In genomic region chr2:32834496-32834895, GRCm38 (mm10) we compare ENCODE assay signal across 9 mouse cellular contexts. TPM values are rescaled to one million over a fixed set of nuclear protein-coding genes. Genes with fewer than 3 reads are reported as not detected.
DNase-seq lines count a peak whose midpoint lies in the region; ATAC-seq and TF ChIP-seq lines count a peak whose summit lies in the region.
"Had no signal": no experiment of that assay in that cellular context is flagged by ENCODE, and none has a peak within 500 bp of the region (broad histone marks: within the 10 kb centered on the region; RNA-seq: fewer than 3 reads in every experiment).

No protein-coding gene starts in this region.

- H3K27me3 ChIP-seq in hindbrain, embryonic 12.5 days: no peaks in the 10 kb centered on the region
- H3K27me3 ChIP-seq in liver, embryonic 11.5 days (replicated peaks; ENCODE audit: control insufficient read depth, insufficient read depth, low read length): no peaks in the 10 kb centered on the region
- no peaks in the 10 kb centered on the region for H3K27me3 ChIP-seq in midbrain, postnatal 0 days (ENCODE audit: insufficient read depth, low read length)

- no peaks in the 10 kb centered on the region for H3K9me3 ChIP-seq in hindbrain, embryonic 12.5 days (replicated peaks)
- H3K9me3 ChIP-seq in liver, embryonic 11.5 days (ENCODE audit: control insufficient read depth, low read length): no peaks in the 10 kb centered on the region
- no peaks in the 10 kb centered on the region for H3K9me3 ChIP-seq in midbrain, postnatal 0 days (ENCODE audit: low read length)

- H3K9ac ChIP-seq in hindbrain, embryonic 12.5 days: no peak overlapping the region
- H3K9ac ChIP-seq in liver, embryonic 11.5 days (ENCODE audit: low read depth, low read length): no peak overlapping the region
- H3K9ac ChIP-seq in midbrain, postnatal 0 days (replicated peaks; ENCODE audit: low read length, poor library complexity, severe bottlenecking): no peak overlapping the region
- H3K9ac ChIP-seq: liver, embryonic 14.5 days had no signal

- H3K4me2 ChIP-seq in hindbrain, embryonic 12.5 days (replicated peaks): no peak overlapping the region
- 0 out of 2 replicates have a peak overlapping the region, but pooled peaks have one; percentile 4 for H3K4me2 ChIP-seq in liver, embryonic 11.5 days
- no peak overlapping the region for H3K4me2 ChIP-seq in midbrain, postnatal 0 days (ENCODE audit: low read depth, low read length, poor library complexity, severe bottlenecking)

- no peak for DNase-seq in left cerebral cortex, adult 2 months (ENCODE audit: extremely low spot score in 1 of 2, low spot score in 2 of 2)
- no peak for DNase-seq in left cerebral cortex, postnatal 14 days (ENCODE audit: low spot score in 2 of 2)
- no peak for DNase-seq in liver, embryonic 11.5 days (ENCODE audit: low spot score)
- peak; percentile 23 for DNase-seq in thymus, postnatal 0 days (ENCODE audit: low spot score)
- DNase-seq in layer of hippocampus, adult 9-10 months (ENCODE audit: low spot score): no peak
- no peak for DNase-seq in midbrain, postnatal 0 days (ENCODE audit: low spot score)

- H3K36me3 ChIP-seq in hindbrain, embryonic 12.5 days: no peaks in the 10 kb centered on the region
- H3K36me3 ChIP-seq in liver, embryonic 11.5 days (ENCODE audit: control insufficient read depth, insufficient read depth, low read length): no peaks in the 10 kb centered on the region
- H3K36me3 ChIP-seq in midbrain, postnatal 0 days (ENCODE audit: insufficient read depth, low read length): 0 out of 2 replicates have a peak, but pooled peaks cover under 1% of the 10 kb centered on the region

- peak overlapping the region; percentile 73 for H3K27ac ChIP-seq in left cerebral cortex, adult 2 months
- peak overlapping the region; percentile 39 for H3K27ac ChIP-seq in brown adipose tissue, adult 24 weeks (replicated peaks; ENCODE audit: low read depth, low read length)
- 0 out of 2 replicates have a peak overlapping the region, but pooled peaks have one; percentile 7 for H3K27ac ChIP-seq in hindbrain, embryonic 12.5 days
- H3K27ac ChIP-seq in liver, embryonic 11.5 days (ENCODE audit: low read depth, low read length): peak overlapping the region; percentile 53
- no peak overlapping the region for H3K27ac ChIP-seq in midbrain, postnatal 0 days (ENCODE audit: low read depth, low read length)
- H3K27ac ChIP-seq: liver, embryonic 14.5 days had no signal

- TF ChIP-seq CTCF in left cerebral cortex, adult 2 months (IDR thresholded peaks at IDR 0.05): no peak
- TF ChIP-seq CTCF in midbrain, postnatal 0 days (IDR thresholded peaks at IDR 0.05): no peak

- intact Hi-C loops in left cerebral cortex, adult 2 months (cut with DNase I): no loop called here
- intact Hi-C loops in left cerebral cortex, postnatal 14 days (cut with DNase I): no loop called here

- no peak overlapping the region for H3K4me3 ChIP-seq in left cerebral cortex, adult 2 months
- peak overlapping the region; percentile 8; the same call in 1 of the 2 replicates for H3K4me3 ChIP-seq in brown adipose tissue, adult 24 weeks (ENCODE audit: insufficient read depth, low read depth, low read length)
- no peak overlapping the region for H3K4me3 ChIP-seq in hindbrain, embryonic 12.5 days
- no peak overlapping the region for H3K4me3 ChIP-seq in liver, embryonic 11.5 days (ENCODE audit: low read depth, low read length)
- H3K4me3 ChIP-seq in midbrain, postnatal 0 days (ENCODE audit: low read depth, low read length): no peak overlapping the region

- peaks cover 10% of the 10 kb centered on the region for H3K4me1 ChIP-seq in brown adipose tissue, adult 24 weeks (ENCODE audit: control insufficient read depth, insufficient read depth, insufficient read length, low read length)
- peaks cover 12% of the 10 kb centered on the region for H3K4me1 ChIP-seq in hindbrain, embryonic 12.5 days
- peaks cover 9% of the 10 kb centered on the region for H3K4me1 ChIP-seq in liver, embryonic 11.5 days (replicated peaks; ENCODE audit: control insufficient read depth, insufficient read depth, low read length)
- no peaks in the 10 kb centered on the region for H3K4me1 ChIP-seq in midbrain, postnatal 0 days (ENCODE audit: insufficient read depth, low read length)

- 59% methylated on average over 7 of the region's 7 CpGs for WGBS in hindbrain, embryonic 12.5 days
- WGBS in liver, embryonic 11.5 days: 35% methylated on average over 7 of the region's 7 CpGs
- 69% methylated on average over 7 of the region's 7 CpGs for WGBS in midbrain, postnatal 0 days

- ATAC-seq in hindbrain, embryonic 12.5 days (ENCODE audit: low FRiP score): no peak
- ATAC-seq in liver, embryonic 11.5 days (replicated peaks; ENCODE audit: low FRiP score): no peak
- no peak for ATAC-seq in midbrain, postnatal 0 days (ENCODE audit: low FRiP score)

RNA-seq across cellular contexts. Expression of gene Stxbp1, which starts 12.5 kb away (rescaled TPM):
- total RNA-seq in left cerebral cortex, adult 2 months (2021): 100 to 1,000 TPM; 947 to 984 TPM
- 1,000 to 10,000 TPM; 1,032 to 1,038 TPM for total RNA-seq in left cerebral cortex, postnatal 14 days (2021)
- polyA plus RNA-seq in brown adipose tissue, adult 24 weeks (2012; ENCODE audit: insufficient read depth, insufficient read length, missing spikeins): 2.8 and 4.0 TPM in 2 replicates
- polyA plus RNA-seq in hindbrain, embryonic 12.5 days (2016; fragmentation: Nextera tagmentation; extraction: Ambion mirVana): 102 and 105 TPM in 2 replicates
- 11.8 and 12.0 TPM in 2 replicates for polyA plus RNA-seq in liver, embryonic 11.5 days (2014; fragmentation: Nextera tagmentation; extraction: Ambion mirVana)
- 6.0 and 7.0 TPM in 2 replicates for polyA plus RNA-seq in thymus, postnatal 0 days (2015; fragmentation: Nextera tagmentation; extraction: Ambion mirVana)
- 185 and 264 TPM in 2 replicates for total RNA-seq in midbrain, postnatal 0 days (2014; rRNA removed)
- 424 and 430 TPM in 2 replicates for polyA plus RNA-seq in midbrain, postnatal 0 days (2015; fragmentation: Nextera tagmentation; extraction: Ambion mirVana)

RNA-seq across cellular contexts. Expression of gene Fam129b, which starts 41.4 kb away (rescaled TPM):
- total RNA-seq in left cerebral cortex, adult 2 months (2021): 10 to 100 TPM; 24.4 to 31.4 TPM
- 10 to 100 TPM; 20.0 to 21.0 TPM for total RNA-seq in left cerebral cortex, postnatal 14 days (2021)
- 4.9 and 5.9 TPM in 2 replicates for polyA plus RNA-seq in brown adipose tissue, adult 24 weeks (2012; ENCODE audit: insufficient read depth, insufficient read length, missing spikeins)
- 42.2 and 43.8 TPM in 2 replicates for polyA plus RNA-seq in hindbrain, embryonic 12.5 days (2016; fragmentation: Nextera tagmentation; extraction: Ambion mirVana)
- 11.1 and 11.9 TPM in 2 replicates for polyA plus RNA-seq in liver, embryonic 11.5 days (2014; fragmentation: Nextera tagmentation; extraction: Ambion mirVana)
- polyA plus RNA-seq in thymus, postnatal 0 days (2015; fragmentation: Nextera tagmentation; extraction: Ambion mirVana): 10.9 and 12.4 TPM in 2 replicates
- total RNA-seq in midbrain, postnatal 0 days (2014; rRNA removed): 39.5 and 40.9 TPM in 2 replicates
- polyA plus RNA-seq in midbrain, postnatal 0 days (2015; fragmentation: Nextera tagmentation; extraction: Ambion mirVana): 17.7 and 18.1 TPM in 2 replicates

RNA-seq across cellular contexts. Expression of gene Cfap157, which starts 50.3 kb away (rescaled TPM):
- under 1 TPM; 0.20 to 0.61 TPM for total RNA-seq in left cerebral cortex, adult 2 months (2021)
- under 1 TPM in 1 of 2 experiments, not detected in 1; 0.33 TPM for total RNA-seq in left cerebral cortex, postnatal 14 days (2021)
- not detected in 2 replicates for polyA plus RNA-seq in brown adipose tissue, adult 24 weeks (2012; ENCODE audit: insufficient read depth, insufficient read length, missing spikeins)
- 0.85 and 1.5 TPM in 2 replicates for polyA plus RNA-seq in hindbrain, embryonic 12.5 days (2016; fragmentation: Nextera tagmentation; extraction: Ambion mirVana)
- 0.30 and 0.79 TPM in 2 replicates for polyA plus RNA-seq in liver, embryonic 11.5 days (2014; fragmentation: Nextera tagmentation; extraction: Ambion mirVana)
- polyA plus RNA-seq in thymus, postnatal 0 days (2015; fragmentation: Nextera tagmentation; extraction: Ambion mirVana): 4.4 and 4.7 TPM in 2 replicates
- total RNA-seq in midbrain, postnatal 0 days (2014; rRNA removed): 0.19 and 1.4 TPM in 2 replicates
- polyA plus RNA-seq in midbrain, postnatal 0 days (2015; fragmentation: Nextera tagmentation; extraction: Ambion mirVana): 0.48 and 1.1 TPM in 2 replicates
- polyA plus RNA-seq: liver, embryonic 14.5 days had no signal

RNA-seq across cellular contexts. Expression of gene Ptrh1, which starts 58.9 kb away (rescaled TPM):
- 1 to 10 TPM; 7.9 to 9.3 TPM for total RNA-seq in left cerebral cortex, adult 2 months (2021)
- total RNA-seq in left cerebral cortex, postnatal 14 days (2021): 1 to 10 TPM; 6.1 to 7.6 TPM
- polyA plus RNA-seq in brown adipose tissue, adult 24 weeks (2012; ENCODE audit: insufficient read depth, insufficient read length, missing spikeins): 1.1 and 3.5 TPM in 2 replicates
- 4.6 and 5.6 TPM in 2 replicates for polyA plus RNA-seq in hindbrain, embryonic 12.5 days (2016; fragmentation: Nextera tagmentation; extraction: Ambion mirVana)
- 4.9 and 5.8 TPM in 2 replicates for polyA plus RNA-seq in liver, embryonic 11.5 days (2014; fragmentation: Nextera tagmentation; extraction: Ambion mirVana)
- polyA plus RNA-seq in thymus, postnatal 0 days (2015; fragmentation: Nextera tagmentation; extraction: Ambion mirVana): 25.7 and 26.5 TPM in 2 replicates
- 2.1 and 2.7 TPM in 2 replicates for total RNA-seq in midbrain, postnatal 0 days (2014; rRNA removed)
- polyA plus RNA-seq in midbrain, postnatal 0 days (2015; fragmentation: Nextera tagmentation; extraction: Ambion mirVana): 3.8 and 3.9 TPM in 2 replicates

RNA-seq across cellular contexts. Expression of gene Ttc16, which starts 59.1 kb away (rescaled TPM):
- under 1 TPM; 0.40 to 0.52 TPM for total RNA-seq in left cerebral cortex, adult 2 months (2021)
- under 1 TPM; 0.23 to 0.35 TPM for total RNA-seq in left cerebral cortex, postnatal 14 days (2021)
- polyA plus RNA-seq in brown adipose tissue, adult 24 weeks (2012; ENCODE audit: insufficient read depth, insufficient read length, missing spikeins): not detected in 2 replicates
- 0.63 and 1.1 TPM in 2 replicates for polyA plus RNA-seq in hindbrain, embryonic 12.5 days (2016; fragmentation: Nextera tagmentation; extraction: Ambion mirVana)
- 0.30 and 0.31 TPM in 2 replicates for polyA plus RNA-seq in liver, embryonic 11.5 days (2014; fragmentation: Nextera tagmentation; extraction: Ambion mirVana)
- polyA plus RNA-seq in thymus, postnatal 0 days (2015; fragmentation: Nextera tagmentation; extraction: Ambion mirVana): 0.69 and 0.95 TPM in 2 replicates
- total RNA-seq in midbrain, postnatal 0 days (2014; rRNA removed): 0.90 and 3.2 TPM in 2 replicates
- 0.32 and 0.44 TPM in 2 replicates for polyA plus RNA-seq in midbrain, postnatal 0 days (2015; fragmentation: Nextera tagmentation; extraction: Ambion mirVana)
